Mouse (Mus musculus) kidney, adult 2 months (tissue): Measurements from ENCODE around the gene Apln.

Source experiments
- CTCF ChIP-seq: fragments of 200-500 bp; conservative IDR thresholded peaks from 2 replicates; pipeline ENCODE4 v1.5.1; 2011; ENCODE audit warnings: low read depth, mild to moderate bottlenecking, control low read depth, low read length, moderate library complexity, mixed read lengths; ENCODE audit not compliant: insufficient read depth, insufficient read length
- POLR2A ChIP-seq: fragments of 200-500 bp; IDR thresholded peaks from one replicate; pipeline ENCODE4 v1.6.1; 2011; ENCODE audit warnings: low read depth, low read length, control low read depth

GRCm38 (mm10) chrX:47977078-47977477, 57.6 kb downstream of the Apln start:
- no peak for TF ChIP-seq CTCF
- no peak for TF ChIP-seq POLR2A
